In the genomic region with DNA sequence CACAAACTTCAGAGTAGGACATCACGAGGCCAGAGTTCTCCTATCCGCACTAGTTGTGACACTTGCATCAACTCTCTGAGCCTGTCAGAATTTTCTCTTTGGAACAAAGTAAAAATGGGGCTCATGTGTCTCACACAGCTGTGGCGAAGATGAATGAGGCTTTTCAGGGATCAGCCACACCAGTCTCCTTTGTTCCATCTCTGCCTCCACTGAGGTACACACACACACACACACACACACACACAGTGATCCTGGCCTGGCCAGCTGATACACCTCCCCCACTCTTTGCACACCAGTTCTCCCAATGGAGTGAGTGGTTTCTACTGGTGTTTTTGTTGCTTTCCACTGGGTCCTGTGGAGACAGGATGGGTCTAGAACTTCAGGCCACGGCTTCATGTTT, we compare ENCODE assay signal across 24 mouse cellular contexts.
DNase-seq lines count a peak whose midpoint lies in the region; ATAC-seq and TF ChIP-seq lines count a peak whose summit lies in the region.
"Had no signal": no experiment of that assay in that cellular context is flagged by ENCODE, and none has a peak within 500 bp of the region (broad histone marks: within the 10 kb centered on the region; RNA-seq: fewer than 3 reads in every experiment).

No protein-coding gene starts in this region.

- no peak overlapping the region for H3K4me3 ChIP-seq in layer of hippocampus, adult 2 months
- no peak overlapping the region for H3K4me3 ChIP-seq in left cerebral cortex, adult 2 months
- H3K4me3 ChIP-seq: embryonic facial prominence, embryonic 10.5 days; embryonic facial prominence, embryonic 15.5 days; limb, embryonic 13.5 days; lung, embryonic 15.5 days; myocyte; neural tube, embryonic 12.5 days had no signal

- DNase-seq in cerebellum, adult 11-12 months, result peak; percentile 5
- no peak for DNase-seq in cerebellum, postnatal 14 days
- peak; percentile 12 to 20 for DNase-seq in layer of hippocampus, adult 2 months (ENCODE audit: low spot score in 2 of 2)
- no peak for DNase-seq in layer of hippocampus, postnatal 14 days (ENCODE audit: low spot score in 2 of 2)
- peak; percentile 92 for DNase-seq in brain, adult 2 months (ENCODE audit: low read depth, low spot score)
- no peak for DNase-seq in left cerebral cortex, adult 2 months (ENCODE audit: extremely low spot score in 1 of 2, low spot score in 2 of 2)
- DNase-seq: adrenal gland, postnatal 10 days; gastrocnemius, postnatal 25 days; heart, adult 18-20 months; heart, postnatal 36 days; kidney, adult 9 months; kidney, postnatal 10 days; lung, postnatal 36 days; thymus, postnatal 4 days had no signal

- peak overlapping the region; percentile 67 for H3K27ac ChIP-seq in layer of hippocampus, adult 2 months
- peak overlapping the region; percentile 42; the same call in 1 of the 2 replicates for H3K27ac ChIP-seq in left cerebral cortex, adult 2 months
- H3K27ac ChIP-seq: embryonic facial prominence, embryonic 10.5 days; embryonic facial prominence, embryonic 15.5 days; hindbrain, embryonic 14.5 days; limb, embryonic 13.5 days; lung, embryonic 15.5 days; neural tube, embryonic 12.5 days had no signal

- intact Hi-C loops in left cerebral cortex, adult 2 months (cut with DNase I), result no loop called here

- TF ChIP-seq CTCF in layer of hippocampus, adult 2 months (conservative IDR thresholded peaks at IDR 0.05), result no peak
- TF ChIP-seq CTCF in left cerebral cortex, adult 2 months (IDR thresholded peaks at IDR 0.05), result no peak

- ATAC-seq in erythroblast, adult 5-6 weeks (replicated peaks; ENCODE audit: low FRiP score, poor library complexity, severe bottlenecking), result no peak
- ATAC-seq: forebrain, embryonic 14.5 days; intestine, postnatal 0 days had no signal

Comparison
In these comparisons a context has a peak if more than half of its experiments do, and no peak if none do; other contexts are left out.
1. DNase-seq: peak in cerebellum, adult 11-12 months (single experiment), layer of hippocampus, adult 2 months (2 of 2) and brain, adult 2 months (single experiment); none in cerebellum, postnatal 14 days (0 of 2), layer of hippocampus, postnatal 14 days (0 of 2) and left cerebral cortex, adult 2 months (0 of 2).